Mouse (Mus musculus): ENCODE results near the gene Irs2.

Irs2 gene

GRCm38 (mm10) chr8:10992081-10992480 is 16.2 kb downstream of the Irs2 start:
- in situ Hi-C loops (cut with MseI, MboI), result no loop called here

GRCm38 (mm10) chr8:10991323-10991722 is 16.9 kb downstream of the Irs2 start:
- in situ Hi-C loops (cut with MseI, MboI), result no loop called here

- in situ Hi-C loops (cut with MseI, MboI), result no loop called here
Observed at GRCm38 (mm10) chr8:10990421-10991110, 17.7 kb downstream of the Irs2 start.

- in situ Hi-C loops (cut with MseI, MboI), result no loop called here
Observed at GRCm38 (mm10) chr8:10989946-10990345, 18.3 kb downstream of the Irs2 start.

- in situ Hi-C loops (cut with MseI, MboI), result no loop called here
Observed at GRCm38 (mm10) chr8:10986638-10987037, 21.6 kb downstream of the Irs2 start.

GRCm38 (mm10) chr8:10985064-10985463 is 23.2 kb downstream of the Irs2 start:
- in situ Hi-C loops (cut with MseI, MboI), result no loop called here

- in situ Hi-C loops (cut with MseI, MboI), result no loop called here
Observed at GRCm38 (mm10) chr8:10980876-10981275, 27.4 kb downstream of the Irs2 start.

- in situ Hi-C loops (cut with MseI, MboI), result no loop called here
Observed at GRCm38 (mm10) chr8:10979916-10980315, 28.3 kb downstream of the Irs2 start.

GRCm38 (mm10) chr8:10979196-10979794 is 29.0 kb downstream of the Irs2 start:
- in situ Hi-C loops (cut with MseI, MboI), result no loop called here

- in situ Hi-C loops (cut with MseI, MboI), result no loop called here
Observed at GRCm38 (mm10) chr8:10978377-10978776, 29.9 kb downstream of the Irs2 start.

GRCm38 (mm10) chr8:10977742-10978376 is 30.4 kb downstream of the Irs2 start:
- in situ Hi-C loops (cut with MseI, MboI), result no loop called here

- in situ Hi-C loops (cut with MseI, MboI), result no loop called here
Observed at GRCm38 (mm10) chr8:10974659-10975058, 33.6 kb downstream of the Irs2 start.

- in situ Hi-C loops (cut with MseI, MboI), result no loop called here
Observed at GRCm38 (mm10) chr8:10974126-10974525, 34.1 kb downstream of the Irs2 start.

- in situ Hi-C loops (cut with MseI, MboI), result no loop called here
Observed at GRCm38 (mm10) chr8:10972851-10973452, 35.3 kb downstream of the Irs2 start.

- in situ Hi-C loops (cut with MseI, MboI), result no loop called here
Observed at GRCm38 (mm10) chr8:10971984-10972383, 36.3 kb downstream of the Irs2 start.

- in situ Hi-C loops (cut with MseI, MboI), result no loop called here
Observed at GRCm38 (mm10) chr8:10971509-10971908, 36.7 kb downstream of the Irs2 start.

GRCm38 (mm10) chr8:10970496-10971456 is 37.5 kb downstream of the Irs2 start:
- in situ Hi-C loops (cut with MseI, MboI), result no loop called here

GRCm38 (mm10) chr8:10968687-10969086 is 39.6 kb downstream of the Irs2 start:
- in situ Hi-C loops (cut with MseI, MboI), result no loop called here

- in situ Hi-C loops (cut with MseI, MboI), result no loop called here
Observed at GRCm38 (mm10) chr8:10965401-10966117, 42.7 kb downstream of the Irs2 start.

GRCm38 (mm10) chr8:10964511-10965099 is 43.7 kb downstream of the Irs2 start:
- in situ Hi-C loops (cut with MseI, MboI), result no loop called here

All from mouse trophoblast stem cell (cell line).